Mouse (Mus musculus) adrenal gland, postnatal 14 days (tissue): Measurements from ENCODE around the gene Scn1b. TPM values are rescaled to one million over a fixed set of nuclear protein-coding genes. Genes with fewer than 3 reads are reported as not detected.

Experiments used
- DNase-seq: peaks from one replicate; pipeline ENCODE4 v3.0.0; 2021; ENCODE audit warnings: mixed read lengths
- total RNA-seq: library from RNA; stranded (reverse); gene quantifications from 2 replicates; pipeline ENCODE4 v1.2.3, GENCODE M21; 2021

The Scn1b gene
- total RNA-seq, 1 experiment from 2014 or later: 8.6 TPM

GRCm38 (mm10) chr7:31085171-31085570 is 41.6 kb downstream of the Scn1b start:
- DNase-seq: peak; percentile 39

- no peak for DNase-seq
These were observed 42.7 kb downstream of the Scn1b start for GRCm38 (mm10) chr7:31084140-31084539.

- peak; percentile 72 for DNase-seq
These were observed 43.8 kb downstream of the Scn1b start for GRCm38 (mm10) chr7:31082831-31083588.

- no peak for DNase-seq
These were observed 44.7 kb downstream of the Scn1b start for GRCm38 (mm10) chr7:31082106-31082505.

GRCm38 (mm10) chr7:31081106-31081505 is 45.7 kb downstream of the Scn1b start:
- no peak for DNase-seq

DNA sequence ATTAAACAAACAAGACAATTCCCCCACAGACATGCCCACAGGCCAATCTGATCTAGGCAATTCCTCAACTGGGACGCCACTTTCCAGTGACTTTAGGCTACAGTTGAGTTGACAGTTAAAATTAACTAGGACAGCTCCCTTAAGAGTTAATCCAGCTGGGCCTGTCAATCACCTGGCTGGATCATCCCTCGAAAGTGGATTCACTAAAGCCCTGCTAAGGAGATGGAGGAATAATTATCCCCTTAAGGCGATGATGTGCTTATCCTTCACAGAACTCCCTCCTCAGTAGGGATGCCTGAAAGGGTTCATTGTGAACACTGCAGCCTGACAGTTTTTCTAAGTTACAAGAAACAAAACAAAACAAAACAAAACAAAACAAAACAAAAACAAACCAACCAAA is 46.2 kb downstream of the Scn1b start:
- DNase-seq: no peak

DNA sequence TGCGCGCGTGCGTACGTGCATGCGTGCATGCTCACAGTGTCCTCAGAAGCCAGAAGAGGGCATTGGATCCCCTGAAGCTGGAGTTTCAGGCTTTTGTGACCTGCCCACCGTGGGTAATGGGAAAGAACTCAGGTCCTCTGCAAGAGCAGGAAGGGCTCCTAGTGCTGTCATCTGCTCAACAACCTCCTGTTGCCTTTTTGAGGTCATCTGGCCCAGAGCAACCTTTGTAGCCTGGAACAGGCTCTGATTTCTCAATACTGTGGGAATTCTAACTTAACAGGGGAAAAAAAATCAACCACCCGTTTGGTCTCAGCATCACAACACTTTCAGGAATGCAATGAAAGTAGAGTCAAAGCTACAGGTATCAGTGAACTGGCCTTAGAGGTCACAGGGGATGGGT is 47.1 kb downstream of the Scn1b start:
- no peak for DNase-seq

DNA sequence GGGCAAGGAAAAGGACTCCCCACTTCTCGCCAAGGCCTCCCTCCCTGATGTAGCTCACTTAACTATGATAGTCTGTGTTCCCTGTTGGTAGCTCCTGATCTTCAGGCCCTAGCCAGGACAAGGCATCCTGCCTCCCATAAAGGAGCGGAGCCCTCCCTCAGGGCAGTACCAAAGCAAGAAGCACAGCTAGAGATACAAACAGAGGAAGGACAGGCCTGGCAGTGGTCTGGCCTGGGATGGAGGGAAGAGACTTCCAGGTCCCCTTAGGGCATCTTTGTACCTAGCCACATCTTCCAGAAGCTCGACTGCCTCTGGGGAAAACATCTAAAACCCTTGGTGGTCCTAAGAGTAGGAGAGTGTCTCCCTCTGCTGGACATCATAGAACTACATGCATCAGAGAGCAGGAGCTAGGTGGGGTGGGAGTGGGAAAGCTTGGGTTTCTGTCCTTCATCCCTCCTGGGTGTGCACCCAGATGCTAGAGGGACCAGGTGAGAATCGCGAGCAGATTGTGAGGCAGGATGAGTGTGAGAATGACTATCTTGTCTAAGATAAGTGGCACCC is 48.8 kb downstream of the Scn1b start:
- peak; percentile 61 for DNase-seq

GRCm38 (mm10) chr7:31077470-31077869 is 49.3 kb downstream of the Scn1b start:
- DNase-seq: no peak

DNA sequence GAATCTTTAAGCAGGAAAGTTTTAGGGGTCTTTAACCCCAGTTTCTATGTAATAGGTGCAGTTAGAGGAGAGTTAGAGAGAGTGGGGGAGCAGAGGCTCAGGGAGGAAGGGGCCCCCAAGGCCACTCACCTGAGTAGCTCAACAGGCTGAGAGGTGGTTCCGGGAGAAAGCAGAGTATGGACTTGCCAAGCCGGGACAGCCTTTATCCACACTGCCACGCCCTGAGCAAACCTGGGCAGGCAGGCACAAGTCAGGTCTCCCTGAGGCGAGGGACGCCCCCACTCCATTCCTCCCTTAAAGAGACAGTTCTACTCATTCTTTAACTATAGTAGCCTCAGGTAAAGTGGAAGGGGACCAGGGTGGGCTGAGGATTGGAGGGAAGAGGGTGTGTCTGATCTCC is 50.3 kb downstream of the Scn1b start, which contains the start of gene Fxyd3:
Gene Fxyd3, minus strand, starts transcription at position 213 of the 400 bp plus-strand sequence.
- no peak for DNase-seq

DNA sequence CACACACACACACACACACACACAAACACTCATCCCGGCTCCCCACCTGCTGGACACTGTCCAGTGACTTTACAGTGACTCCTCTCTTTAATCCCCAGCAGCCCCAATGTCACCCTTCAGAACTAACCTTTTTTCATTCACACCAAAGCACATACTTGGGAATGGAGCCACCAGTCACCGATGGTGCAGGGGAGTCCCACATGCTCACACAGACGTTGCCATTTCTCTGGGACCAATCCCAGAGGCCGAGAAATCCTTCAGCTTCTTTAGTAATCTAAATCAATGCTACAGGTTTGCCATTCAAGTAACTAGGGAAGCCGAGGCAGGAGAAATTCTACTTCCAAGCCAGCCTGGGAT is 52.1 kb downstream of the Scn1b start:
- DNase-seq: no peak

DNA sequence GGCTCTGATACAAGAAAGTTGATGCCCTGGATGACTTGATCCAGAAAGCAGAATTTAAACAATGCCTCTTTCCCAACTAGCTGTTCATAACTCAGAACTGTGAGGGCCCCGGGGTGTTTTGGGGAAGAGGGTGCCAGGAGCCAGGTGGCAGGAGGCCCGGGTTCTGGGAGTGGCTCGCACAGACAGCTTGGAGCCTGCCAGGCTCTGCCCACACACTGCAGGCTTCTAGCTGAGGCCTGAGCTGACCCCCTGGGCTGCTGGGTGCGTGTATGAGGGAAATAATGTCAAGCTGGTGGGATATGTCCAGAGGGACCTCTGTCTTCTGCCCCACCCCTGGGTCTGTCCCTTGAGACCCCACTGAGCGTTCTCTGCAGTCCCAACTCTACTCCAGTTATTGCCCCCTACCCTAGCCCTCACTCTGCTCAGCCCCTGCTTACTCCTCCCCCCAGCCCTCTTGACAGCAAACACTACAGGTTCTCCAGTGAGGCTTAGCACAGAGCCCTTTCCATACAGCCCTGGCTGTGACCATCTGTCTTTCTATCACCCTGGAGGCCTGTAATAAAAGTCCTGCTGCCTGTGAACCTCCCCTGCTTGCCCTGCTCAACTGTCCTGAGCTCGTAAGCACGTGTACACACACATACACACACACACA is 52.6 kb downstream of the Scn1b start:
- DNase-seq: no peak

GRCm38 (mm10) chr7:31073546-31073945 is 53.3 kb downstream of the Scn1b start:
- DNase-seq: no peak

DNA sequence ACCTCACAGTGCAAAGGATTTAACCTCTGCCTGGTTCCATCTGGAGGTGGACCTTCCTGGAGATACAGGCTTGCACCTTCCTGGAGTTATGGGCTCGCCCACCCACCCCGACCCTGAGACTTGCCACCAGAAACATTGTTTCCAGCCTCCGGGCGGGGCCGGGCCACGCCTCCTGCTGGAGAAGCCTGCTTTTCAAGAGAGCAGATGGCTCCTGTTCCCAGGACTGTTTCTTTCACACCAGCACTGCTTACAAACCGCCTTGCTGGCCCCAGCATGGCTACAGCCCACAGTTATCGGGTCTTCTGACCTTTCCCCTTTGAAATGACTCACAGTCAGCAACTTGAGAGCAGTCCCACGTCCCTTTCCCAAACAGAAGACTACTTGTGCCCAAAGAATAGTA is 54.5 kb downstream of the Scn1b start:
- DNase-seq: no peak

DNA sequence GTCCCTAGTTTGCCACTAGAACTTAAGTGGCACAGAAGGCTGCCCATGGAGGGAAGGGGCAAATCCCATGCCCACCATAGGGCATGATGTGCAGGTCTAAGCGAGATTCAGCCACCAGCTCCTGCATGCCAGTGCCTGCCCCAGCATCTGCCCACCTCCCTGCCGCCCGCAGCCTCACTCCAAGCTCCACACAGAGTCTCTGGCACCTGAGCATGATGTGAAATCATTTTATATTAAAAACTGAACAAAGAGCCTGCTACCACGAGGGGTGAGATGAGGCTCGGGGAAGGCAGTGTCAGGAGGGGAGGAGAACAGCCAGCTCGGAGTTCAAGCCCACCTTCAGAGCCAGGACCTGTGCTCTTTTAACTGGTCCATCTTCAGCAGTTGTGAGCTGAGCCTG is 56.5 kb downstream of the Scn1b start:
- no peak for DNase-seq

GRCm38 (mm10) chr7:31069491-31069890 is 57.3 kb downstream of the Scn1b start:
- no peak for DNase-seq

DNA sequence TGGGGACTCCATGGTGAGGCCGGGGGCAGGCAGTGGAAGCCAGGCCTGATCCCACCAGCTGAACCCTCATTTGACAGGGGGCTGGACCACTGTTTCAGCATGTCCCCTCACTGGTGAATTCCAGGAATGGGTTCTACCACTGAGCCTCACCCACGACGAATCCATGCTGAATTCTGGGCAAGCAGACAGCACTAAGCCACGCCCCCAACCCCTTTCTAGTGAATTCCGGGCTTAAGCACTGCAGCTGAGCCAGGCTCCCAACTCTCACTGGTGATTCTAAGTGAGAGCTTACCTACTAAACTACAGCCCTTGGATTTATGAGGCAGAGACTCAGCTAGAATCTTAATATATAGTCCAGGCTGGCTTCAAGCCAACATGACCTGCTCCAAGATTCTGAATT is 59.0 kb downstream of the Scn1b start:
- DNase-seq: peak; percentile 47

Other genes with a start within 250 kb of the Scn1b start
- 3.2 and 14.1 TPM in 2 replicates for gene Cd22, start 246.7 kb downstream of the Scn1b start, total RNA-seq
- 0.33 and 0.90 TPM in 2 replicates for gene Mag, start 212.1 kb downstream of the Scn1b start, total RNA-seq
- gene Hamp2, start 202.3 kb downstream of the Scn1b start, total RNA-seq: 6.5 TPM in 1 of 2 replicates, not detected in the other
- gene Hamp, start 183.0 kb downstream of the Scn1b start, total RNA-seq: 4.3 TPM in 1 of 2 replicates, not detected in the other
- gene Usf2, start 170.2 kb downstream of the Scn1b start, total RNA-seq: 111 and 115 TPM in 2 replicates
- 6.7 and 19.9 TPM in 2 replicates for gene Lsr, start 153.5 kb downstream of the Scn1b start, total RNA-seq
- 0.34 and 1.1 TPM in 2 replicates for gene Fam187b, start 153.2 kb downstream of the Scn1b start, total RNA-seq
- gene Fxyd5, start 84.5 kb downstream of the Scn1b start, total RNA-seq: 32.7 and 63.0 TPM in 2 replicates
- gene Fxyd7, start 75.5 kb downstream of the Scn1b start, total RNA-seq: 3.6 and 10.7 TPM in 2 replicates
- 340 and 374 TPM in 2 replicates for gene Fxyd1, start 69.8 kb downstream of the Scn1b start, total RNA-seq
- gene Lgi4, start 67.7 kb downstream of the Scn1b start, total RNA-seq: 5.6 TPM in 2 replicates
- gene Fxyd3, start 50.3 kb downstream of the Scn1b start, total RNA-seq: 2.9 and 5.6 TPM in 2 replicates
- gene Hpn, start 11.7 kb downstream of the Scn1b start, total RNA-seq: 3.8 and 41.6 TPM in 2 replicates
- 45.9 and 72.5 TPM in 2 replicates for gene Gramd1a, start 28.9 kb upstream of the Scn1b start, total RNA-seq
- not detected in 2 replicates for gene Scgb2b2, start 163.5 kb upstream of the Scn1b start, total RNA-seq
- not detected in 2 replicates for gene Scgb1b2, start 164.8 kb upstream of the Scn1b start, total RNA-seq
- not detected in 2 replicates for gene Scgb2b3, start 235.1 kb upstream of the Scn1b start, total RNA-seq
- gene Scgb1b3, start 248.6 kb upstream of the Scn1b start, total RNA-seq: not detected in 2 replicates